Mouse (Mus musculus): ENCODE data around the gene Sertad2.

GRCm38 (mm10) chr11:20589393-20589792 lies 46.3 kb downstream of the Sertad2 start:
- no peak for TF ChIP-seq CTCF (conservative IDR thresholded peaks at IDR 0.05; ENCODE audit: insufficient read depth, insufficient read length, low read depth, low read length)
- TF ChIP-seq POLR2A (IDR thresholded peaks at IDR 0.05; ENCODE audit: low read depth, low read length) = no peak

All from kidney, adult 2 months (tissue).